Mouse (Mus musculus) Patski (cell line): Measurements from ENCODE around the gene Slc29a4. TPM values are rescaled to one million over a fixed set of nuclear protein-coding genes. Genes with fewer than 3 reads are reported as not detected.

ENCODE experiments used
- ATAC-seq: fragments of 100-300 bp; one replicate; pipeline ENCODE4 v1.8.0; 2021
- CTCF ChIA-PET: fragments of 350-600 bp; sonication (Branson Sonifier 250); formaldehyde crosslinking; loops from one replicate; lab custom pipeline; 2022; ENCODE audit warnings: inconsistent platforms; lab: Charles Lee
- POLR2A ChIA-PET: fragments of 350-600 bp; sonication (Branson Sonifier 250); formaldehyde crosslinking; loops from one replicate; lab custom pipeline; 2022; ENCODE audit warnings: antibody characterized with exemption, inconsistent platforms; lab: Charles Lee
- DNase-seq: peaks from one replicate; pipeline ENCODE4 v3.0.0-alpha.2; 2011; ENCODE audit warnings: low read depth, low spot score
- H3K27me3 ChIP-seq: fragments of 371-371 bp; one replicate; pipeline ENCODE4 v1.5.1; 2021
- CTCF ChIP-seq: fragments of 100-300 bp; IDR thresholded peaks from one replicate; pipeline ENCODE4 v1.5.1; 2021
- in situ Hi-C: fragments of 300-500 bp; cut with MboI; formaldehyde crosslinking; loops from 3 replicates; pipeline ENCODE4 v1.11.1; 2018; ENCODE audit warnings: low pct_unique_long_range_greater_than_20kb, mixed read lengths
- polyA plus RNA-seq: library from polyadenylated mRNA; unstranded; gene quantifications from one replicate; pipeline ENCODE4 v1.2.3, GENCODE M21; 2021

Slc29a4 gene
- polyA plus RNA-seq, 1 experiment from 2014 or later, result 0.05 TPM

DNA sequence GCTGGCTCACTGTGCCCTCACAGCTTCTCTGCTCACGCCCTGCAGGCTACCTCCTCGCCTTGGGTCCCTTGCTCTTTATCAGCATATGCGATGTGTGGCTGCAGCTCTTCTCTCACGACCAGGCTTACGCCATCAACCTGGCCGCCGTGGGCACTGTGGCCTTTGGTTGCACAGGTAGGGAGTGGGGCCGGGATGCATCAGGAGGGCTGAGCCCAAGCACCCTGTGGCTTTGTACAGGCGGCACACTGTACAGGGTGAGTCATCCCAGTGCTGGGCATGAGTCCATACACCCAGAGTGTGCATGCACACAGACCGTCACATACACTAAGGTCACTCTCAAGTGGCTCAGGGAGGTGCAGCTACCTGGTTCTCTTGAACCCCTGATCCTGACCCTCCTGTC, 21.7 kb downstream of the Slc29a4 start:
- ChIA-PET POLR2A (no interaction called here), CTCF (no interaction called here)
- in situ Hi-C loops, result loop anchor here (10.0 kb wide), 2 partner anchors 149 to 209 kb away; no protein-coding TSS in a partner anchor
- ATAC-seq (no peak), DNase-seq (no peak)
- TF ChIP-seq CTCF, result no peak
- H3K27me3 ChIP-seq, result no peaks in the 10 kb centered on the region

DNA sequence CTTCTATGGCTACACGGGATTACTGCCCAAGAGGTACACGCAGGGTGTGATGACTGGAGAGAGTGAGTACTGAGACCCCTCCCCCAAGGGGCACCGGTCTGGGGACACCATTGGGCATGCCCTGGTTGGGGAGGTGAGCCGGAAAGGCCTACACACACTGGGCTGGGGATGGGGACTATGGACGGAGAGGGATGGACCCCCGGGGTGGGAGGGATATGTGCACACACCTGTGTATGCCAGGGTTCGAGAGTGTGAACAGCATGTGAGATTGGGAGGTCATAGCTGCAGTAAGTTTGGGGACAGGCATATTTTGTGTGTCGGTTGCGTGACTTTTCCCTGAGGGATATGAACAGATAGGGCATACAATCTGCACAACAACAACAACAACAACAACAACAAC, 22.7 kb downstream of the Slc29a4 start:
- no peaks in the 10 kb centered on the region for H3K27me3 ChIP-seq
- CTCF ChIA-PET, result no interaction called here

DNA sequence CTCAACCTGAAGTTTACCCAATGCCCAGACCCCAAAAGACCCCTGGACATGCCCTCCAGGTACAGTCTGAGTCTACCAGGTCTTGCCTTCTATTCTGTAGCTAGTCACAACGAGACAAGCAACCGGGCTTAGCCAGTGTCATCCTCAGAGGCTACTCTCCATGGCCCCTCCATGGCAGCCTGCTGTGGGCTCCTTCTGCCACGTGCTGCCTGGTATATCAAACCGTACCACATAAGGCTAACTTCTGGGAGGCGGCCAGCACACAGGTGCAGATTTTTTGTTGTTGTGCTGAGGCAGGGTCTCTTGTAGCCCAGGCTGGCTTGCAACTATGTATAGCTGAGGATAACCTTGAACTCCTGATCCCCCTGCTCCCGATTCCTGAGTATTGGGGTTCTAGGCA, 23.7 kb downstream of the Slc29a4 start:
- no peaks in the 10 kb centered on the region for H3K27me3 ChIP-seq
- in situ Hi-C loops, result loop anchor here (5.0 to 10.0 kb wide), 3 partner anchors 44 to 211 kb away; no protein-coding TSS in a partner anchor
- no peak for DNase-seq
- ATAC-seq, result no peak
- POLR2A ChIA-PET, result interaction anchor here (0.7 kb wide), 1 partner anchor 152 kb away, joined by 3 read pairs; no protein-coding TSS in a partner anchor
- TF ChIP-seq CTCF, result no peak
- CTCF ChIA-PET, result interaction anchor here (0.8 kb wide), 1 partner anchor 22 kb away, joined by 3 read pairs; no protein-coding TSS in a partner anchor

More for the DNA sequence above, 22.7 kb downstream of the Slc29a4 start:
- in situ Hi-C loops, result loop anchor here (5.0 to 10.0 kb wide), 3 partner anchors 43 to 210 kb away; no protein-coding TSS in a partner anchor
- ATAC-seq (no peak), DNase-seq (no peak)
- POLR2A ChIA-PET, result no interaction called here
- no peak for TF ChIP-seq CTCF

DNA sequence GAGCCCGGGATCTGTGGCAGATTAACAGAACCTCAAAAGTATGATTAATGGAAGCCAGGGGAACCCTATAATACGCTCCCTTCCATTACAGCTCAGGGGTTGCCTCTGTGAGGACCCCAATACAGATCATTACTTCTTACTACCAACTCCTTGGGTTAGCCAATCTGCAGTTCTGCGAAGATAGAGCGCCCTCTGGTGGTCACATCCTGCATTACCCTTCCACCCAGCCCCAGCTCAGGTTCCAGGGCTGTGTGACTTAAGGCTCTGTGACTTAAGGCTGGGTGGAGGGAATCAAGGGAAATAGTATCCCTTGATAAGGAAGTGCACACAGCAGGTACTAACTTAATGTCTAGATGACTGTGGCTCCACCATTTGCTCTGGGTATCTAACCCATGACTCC, 25.7 kb downstream of the Slc29a4 start:
- DNase-seq, result no peak
- in situ Hi-C loops, result loop anchor here (5.0 to 10.0 kb wide), 3 partner anchors 46 to 213 kb away; no protein-coding TSS in a partner anchor
- ATAC-seq, result no peak
- ChIA-PET CTCF (interaction anchor here (0.8 to 1.7 kb wide), 7 partner anchors 22 to 300 kb away, joined by 3 to 9 read pairs (median 3); no protein-coding TSS in a partner anchor), POLR2A (no interaction called here)
- no peaks in the 10 kb centered on the region for H3K27me3 ChIP-seq
- no peak for TF ChIP-seq CTCF

DNA sequence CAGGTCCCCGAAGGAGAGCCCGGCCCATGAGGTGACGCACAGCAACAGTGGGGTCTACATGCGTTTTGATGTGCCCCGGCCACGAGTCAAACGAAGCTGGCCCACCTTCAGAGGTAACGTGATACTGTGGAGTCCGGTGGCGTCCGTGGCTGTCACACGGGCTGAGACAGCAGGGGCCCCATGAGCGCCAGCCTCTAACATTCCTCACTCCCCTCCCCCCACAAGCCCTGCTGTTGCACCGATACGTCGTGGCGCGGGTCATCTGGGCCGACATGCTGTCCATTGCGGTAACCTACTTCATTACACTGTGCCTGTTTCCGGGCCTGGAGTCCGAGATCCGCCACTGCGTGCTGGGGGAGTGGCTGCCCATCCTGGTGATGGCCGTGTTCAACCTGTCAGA, 26.2 kb downstream of the Slc29a4 start:
- ATAC-seq (no peak), DNase-seq (no peak)
- CTCF ChIA-PET, result interaction anchor here (0.9 to 1.4 kb wide), 5 partner anchors 21 to 300 kb away, joined by 3 to 9 read pairs (median 3); no protein-coding TSS in a partner anchor
- in situ Hi-C loops, result loop anchor here (5.0 to 10.0 kb wide), 3 partner anchors 46 to 214 kb away; no protein-coding TSS in a partner anchor
- POLR2A ChIA-PET, result no interaction called here
- TF ChIP-seq CTCF, result no peak
- H3K27me3 ChIP-seq, result no peaks in the 10 kb centered on the region

DNA sequence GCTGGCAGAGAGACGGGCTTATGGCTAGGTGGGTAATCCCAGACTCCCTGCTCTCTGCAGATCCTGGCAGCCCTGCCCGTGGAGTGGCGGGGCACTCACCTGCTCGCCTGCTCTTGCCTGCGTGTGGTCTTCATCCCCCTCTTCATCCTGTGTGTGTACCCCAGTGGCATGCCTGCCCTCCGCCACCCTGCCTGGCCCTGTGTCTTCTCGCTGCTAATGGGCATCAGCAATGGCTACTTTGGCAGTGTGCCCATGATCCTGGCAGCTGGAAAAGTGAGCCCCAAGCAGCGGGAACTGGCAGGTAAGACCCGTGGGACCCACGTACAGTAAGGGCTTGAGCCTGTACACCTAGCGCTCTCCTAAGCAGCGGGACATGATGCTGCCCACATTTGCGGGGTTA, 27.6 kb downstream of the Slc29a4 start:
- H3K27me3 ChIP-seq, result no peaks in the 10 kb centered on the region
- ATAC-seq (no peak), DNase-seq (no peak)
- ChIA-PET CTCF (no interaction called here), POLR2A (no interaction called here)
- TF ChIP-seq CTCF, result no peak
- in situ Hi-C loops, result loop anchor here (5.0 to 10.0 kb wide), 3 partner anchors 48 to 215 kb away; no protein-coding TSS in a partner anchor

DNA sequence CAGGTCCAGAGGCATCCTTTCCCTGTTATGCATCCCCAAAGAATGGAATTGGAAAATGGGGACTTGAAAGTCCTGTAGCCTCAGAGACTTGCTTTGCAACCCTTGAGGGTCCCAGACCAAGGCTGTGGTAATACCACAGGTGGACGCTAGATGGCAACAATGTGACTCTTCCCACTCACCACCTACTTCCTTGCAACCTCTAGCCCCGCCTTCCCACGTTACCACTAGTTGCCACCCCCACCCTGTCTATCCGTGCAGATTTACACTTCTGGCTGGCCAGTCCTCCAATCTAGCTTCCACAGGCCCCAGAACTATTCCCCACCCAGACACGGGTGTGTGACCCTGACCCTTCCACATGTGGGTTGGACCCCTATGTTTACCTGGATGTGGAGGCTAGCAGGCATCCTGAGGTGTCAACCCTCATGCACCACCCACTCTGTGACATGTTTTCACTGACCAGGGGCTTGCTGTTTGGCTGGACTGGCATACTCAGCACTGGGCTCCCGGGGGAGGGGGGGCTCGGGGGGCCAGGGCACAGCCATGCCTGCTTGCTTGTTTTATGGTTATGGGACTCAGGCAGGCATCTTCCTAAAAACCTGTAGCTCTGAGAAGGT, 31.3 kb downstream of the Slc29a4 start:
- ChIA-PET POLR2A (no interaction called here), CTCF (interaction anchor here (1.4 to 1.8 kb wide), 3 partner anchors 12 to 156 kb away, joined by 3 to 7 read pairs (median 4); no protein-coding TSS in a partner anchor)
- H3K27me3 ChIP-seq, result no peaks in the 10 kb centered on the region
- TF ChIP-seq CTCF, result no peak
- in situ Hi-C loops, result no loop called here
- DNase-seq (peak; percentile 46), ATAC-seq (no peak)

DNA sequence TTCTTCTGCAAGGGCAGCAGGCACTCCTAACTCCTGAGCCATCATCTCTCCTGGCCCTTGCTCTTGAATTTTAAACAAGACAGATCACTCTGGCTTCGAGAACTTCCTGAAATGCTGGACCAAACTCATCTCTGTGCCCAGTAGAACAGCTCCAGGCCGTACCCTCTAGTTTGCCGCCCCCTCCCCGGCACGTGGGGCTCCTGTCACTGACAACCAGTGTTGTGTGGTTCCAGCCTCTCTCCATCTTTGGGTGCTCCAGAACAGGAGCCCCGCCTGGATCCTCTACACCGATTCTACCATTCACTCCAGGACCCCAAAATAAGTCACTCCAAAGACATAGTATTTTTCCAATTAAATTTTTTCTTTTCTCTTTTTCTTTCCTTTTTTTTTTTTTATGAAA, 32.0 kb downstream of the Slc29a4 start:
- ATAC-seq (no peak), DNase-seq (no peak)
- TF ChIP-seq CTCF, result no peak
- CTCF ChIA-PET, result interaction anchor here (1.4 to 1.8 kb wide), 3 partner anchors 11 to 155 kb away, joined by 3 to 7 read pairs (median 4); no protein-coding TSS in a partner anchor
- no peaks in the 10 kb centered on the region for H3K27me3 ChIP-seq
- in situ Hi-C loops, result no loop called here
- POLR2A ChIA-PET, result interaction anchor here (0.9 kb wide), 1 partner anchor 98 kb away, joined by 3 read pairs; no protein-coding TSS in a partner anchor

DNA sequence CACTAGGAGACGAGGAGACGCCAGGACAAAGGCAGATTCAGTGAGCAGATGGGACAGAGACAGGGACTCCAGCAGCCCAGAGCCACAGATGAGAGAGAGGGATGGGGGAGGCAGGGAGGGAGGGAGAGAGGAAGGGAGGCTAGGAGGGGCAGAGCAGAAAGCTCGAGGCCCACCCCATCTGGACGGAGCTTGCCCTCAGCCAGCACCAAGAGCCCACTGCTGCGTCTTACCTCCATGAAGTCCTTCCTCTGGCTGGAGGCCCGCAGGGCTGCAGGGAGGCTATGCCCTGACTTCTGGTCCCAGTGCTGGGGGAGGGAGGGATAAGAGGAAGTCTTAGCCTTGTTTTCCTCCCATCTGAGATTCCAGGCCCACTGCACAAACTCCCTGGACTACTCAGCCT, 34.4 kb downstream of the Slc29a4 start:
- in situ Hi-C loops, result no loop called here
- no peak for ATAC-seq
- TF ChIP-seq CTCF, result no peak
- no peak for DNase-seq
- ChIA-PET CTCF (no interaction called here), POLR2A (no interaction called here)
- no peaks in the 10 kb centered on the region for H3K27me3 ChIP-seq

DNA sequence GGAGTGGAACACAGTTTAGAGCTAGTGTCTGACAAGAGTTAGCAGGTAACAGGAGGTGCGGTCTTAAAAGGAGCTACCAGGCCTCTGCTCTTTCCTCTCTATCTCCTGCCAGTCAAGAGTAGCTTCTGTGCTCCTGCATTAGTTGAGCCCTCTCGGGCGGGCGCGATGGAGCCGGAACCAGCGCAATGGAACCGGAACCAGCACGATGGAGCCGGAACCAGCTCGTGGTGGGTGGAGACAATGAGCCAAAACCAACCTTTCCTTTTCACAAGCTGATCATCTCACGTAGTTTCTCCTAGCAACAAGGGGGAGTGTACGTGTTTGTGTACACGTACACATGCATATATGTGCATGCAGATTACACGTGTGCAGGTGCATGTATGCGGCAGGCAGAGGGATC, 36.0 kb downstream of the Slc29a4 start:
- no peak for TF ChIP-seq CTCF
- POLR2A ChIA-PET, result no interaction called here
- CTCF ChIA-PET, result interaction anchor here (1.3 to 1.4 kb wide), 2 partner anchors 29 to 126 kb away, joined by 3 read pairs; no protein-coding TSS in a partner anchor

DNA sequence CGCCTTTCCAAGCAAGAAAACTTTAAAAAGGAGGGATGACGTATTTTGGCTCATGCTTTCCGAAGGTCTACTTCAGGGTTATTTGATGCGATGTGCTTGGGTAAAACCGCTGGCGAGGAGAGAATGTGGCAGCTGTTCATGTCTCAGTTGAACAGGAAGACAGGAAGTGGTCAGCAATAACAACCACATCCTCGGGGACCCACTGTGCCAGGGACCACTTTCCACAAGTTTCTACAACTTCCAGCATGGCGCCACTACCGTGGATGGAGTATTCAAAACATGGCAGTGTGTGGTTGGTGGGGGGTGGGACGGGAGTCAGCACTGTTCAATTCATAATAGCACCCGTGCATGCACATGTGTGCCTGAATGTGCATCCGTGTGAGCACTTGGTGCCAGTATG, 38.0 kb downstream of the Slc29a4 start:
- DNase-seq, result no peak
- ChIA-PET POLR2A (no interaction called here), CTCF (no interaction called here)
- TF ChIP-seq CTCF, result no peak
- in situ Hi-C loops, result no loop called here
- ATAC-seq, result no peak
- no peaks in the 10 kb centered on the region for H3K27me3 ChIP-seq

More for the DNA sequence above, 36.0 kb downstream of the Slc29a4 start:
- in situ Hi-C loops, result no loop called here
- no peaks in the 10 kb centered on the region for H3K27me3 ChIP-seq
- DNase-seq (no peak), ATAC-seq (no peak)
